Mouse (Mus musculus): ENCODE measurements around the gene Rrp9.

Rrp9 gene

GRCm38 (mm10) chr9:106456325-106457162 is 19.2 kb upstream of the Rrp9 start:
- DNase-seq (ENCODE audit: low spot score): no peak

GRCm38 (mm10) chr9:106457163-106457559 is 18.6 kb upstream of the Rrp9 start:
- no peak for DNase-seq (ENCODE audit: low spot score)

GRCm38 (mm10) chr9:106457920-106458319 is 17.8 kb upstream of the Rrp9 start:
- DNase-seq (ENCODE audit: low spot score): no peak

GRCm38 (mm10) chr9:106459946-106460345 is 15.8 kb upstream of the Rrp9 start:
- DNase-seq (ENCODE audit: low spot score): no peak

GRCm38 (mm10) chr9:106460401-106461025 is 15.2 kb upstream of the Rrp9 start:
- no peak for DNase-seq (ENCODE audit: low spot score)

GRCm38 (mm10) chr9:106461026-106461415 is 14.7 kb upstream of the Rrp9 start:
- no peak for DNase-seq (ENCODE audit: low spot score)

GRCm38 (mm10) chr9:106461641-106462429 is 13.9 kb upstream of the Rrp9 start:
- DNase-seq (ENCODE audit: low spot score): no peak

- DNase-seq (ENCODE audit: low spot score): no peak
These were observed 13.3 kb upstream of the Rrp9 start for GRCm38 (mm10) chr9:106462430-106462800.

GRCm38 (mm10) chr9:106463122-106464063 is 12.4 kb upstream of the Rrp9 start:
- no peak for DNase-seq (ENCODE audit: low spot score)

- no peak for DNase-seq (ENCODE audit: low spot score)
These were observed 10.8 kb upstream of the Rrp9 start for GRCm38 (mm10) chr9:106464751-106465541.

- no peak for DNase-seq (ENCODE audit: low spot score)
These were observed 10.1 kb upstream of the Rrp9 start, which contains the start of gene Gpr62 for GRCm38 (mm10) chr9:106465571-106466200. TSS of gene Gpr62 (minus strand) at chr9:106465938.

GRCm38 (mm10) chr9:106466721-106467120 is 9.0 kb upstream of the Rrp9 start:
- DNase-seq (ENCODE audit: low spot score): no peak

GRCm38 (mm10) chr9:106467746-106468145 is 8.0 kb upstream of the Rrp9 start:
- no peak for DNase-seq (ENCODE audit: low spot score)

GRCm38 (mm10) chr9:106469317-106469716 is 6.4 kb upstream of the Rrp9 start:
- no peak for DNase-seq (ENCODE audit: low spot score)

- no peak for DNase-seq (ENCODE audit: low spot score)
These were observed 6.0 kb upstream of the Rrp9 start for GRCm38 (mm10) chr9:106469776-106470175.

GRCm38 (mm10) chr9:106470991-106471750 is 4.6 kb upstream of the Rrp9 start:
- DNase-seq (ENCODE audit: low spot score): no peak

GRCm38 (mm10) chr9:106471892-106472291 is 3.9 kb upstream of the Rrp9 start:
- no peak for DNase-seq (ENCODE audit: low spot score)

- DNase-seq (ENCODE audit: low spot score): no peak
These were observed 3.4 kb upstream of the Rrp9 start for GRCm38 (mm10) chr9:106472321-106472720.

GRCm38 (mm10) chr9:106473081-106473752 is 2.5 kb upstream of the Rrp9 start:
- DNase-seq (ENCODE audit: low spot score): no peak

Measured in urinary bladder, postnatal 25 days (tissue).